Mouse (Mus musculus) C2C12 (cell line): ENCODE measurements around the gene Ctdnep1.

Source experiments
- CEBPB ChIP-seq: IDR thresholded peaks from one replicate; pipeline ENCODE4 v1.6.1; 2011; ENCODE audit warnings: low read depth, mild to moderate bottlenecking, control low read depth, moderate library complexity
- CTCF ChIP-seq: IDR thresholded peaks from one replicate; pipeline ENCODE4 v1.5.1; 2011; ENCODE audit not compliant: control insufficient read depth, insufficient read depth, insufficient read length
- FOSL1 ChIP-seq: IDR thresholded peaks from one replicate; pipeline ENCODE4 v1.8.0; 2011; ENCODE audit warnings: mild to moderate bottlenecking, low read length; ENCODE audit not compliant: poor library complexity, insufficient read depth, severe bottlenecking
- MAX ChIP-seq: IDR thresholded peaks from one replicate; pipeline ENCODE4 v1.6.1; 2011; ENCODE audit warnings: mild to moderate bottlenecking, control low read depth
- MYOD1 ChIP-seq: IDR thresholded peaks from one replicate; pipeline ENCODE4 v1.6.1; 2011; ENCODE audit warnings: low read depth; ENCODE audit not compliant: control insufficient read depth, insufficient read length
- MYOG ChIP-seq: IDR thresholded peaks from one replicate; pipeline ENCODE4 v1.6.1; 2011; ENCODE audit not compliant: control insufficient read depth, insufficient read length; ENCODE audit errors: extremely low read depth
- USF1 ChIP-seq: IDR thresholded peaks from one replicate; pipeline ENCODE4 v1.6.1; 2011; ENCODE audit warnings: low read depth, mild to moderate bottlenecking, control low read depth, moderate library complexity

DNA sequence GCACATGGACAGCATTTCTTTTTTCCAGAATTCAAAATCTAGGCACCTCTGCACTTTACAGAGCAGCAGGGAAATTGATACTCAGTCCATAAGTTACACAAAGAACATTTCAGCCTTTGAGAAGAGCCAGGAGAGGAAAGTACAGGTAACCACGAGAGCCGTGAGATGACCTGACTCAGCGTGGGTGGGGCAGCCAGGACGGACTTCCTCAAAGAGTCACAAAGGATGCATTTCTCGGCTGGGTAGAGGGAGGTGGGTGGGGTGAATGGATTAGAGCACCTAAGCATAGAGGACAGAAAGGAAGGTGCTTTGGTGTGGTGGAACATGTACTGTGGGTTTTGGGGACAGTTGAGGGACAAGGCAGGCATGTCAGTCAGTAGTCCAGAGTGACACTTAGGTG is 19.1 kb upstream of the Ctdnep1 start:
- TF ChIP-seq CTCF (no peak), MAX (no peak), MYOD1 (no peak), USF1 (no peak), CEBPB (no peak), FOSL1 (no peak), MYOG (no peak)
